Mouse (Mus musculus) kidney, postnatal 4 days (tissue): ENCODE data around the gene Ddx20.
A peak's percentile ranks its signal among the peaks of the same experiment; 100 is the strongest.

ENCODE experiments used
- DNase-seq, 2 experiments: peaks; one replicate each; pipeline ENCODE4 v3.0.0; 2021; ENCODE audit warnings: mixed read lengths in 2 of 2

Gene Ddx20

DNA sequence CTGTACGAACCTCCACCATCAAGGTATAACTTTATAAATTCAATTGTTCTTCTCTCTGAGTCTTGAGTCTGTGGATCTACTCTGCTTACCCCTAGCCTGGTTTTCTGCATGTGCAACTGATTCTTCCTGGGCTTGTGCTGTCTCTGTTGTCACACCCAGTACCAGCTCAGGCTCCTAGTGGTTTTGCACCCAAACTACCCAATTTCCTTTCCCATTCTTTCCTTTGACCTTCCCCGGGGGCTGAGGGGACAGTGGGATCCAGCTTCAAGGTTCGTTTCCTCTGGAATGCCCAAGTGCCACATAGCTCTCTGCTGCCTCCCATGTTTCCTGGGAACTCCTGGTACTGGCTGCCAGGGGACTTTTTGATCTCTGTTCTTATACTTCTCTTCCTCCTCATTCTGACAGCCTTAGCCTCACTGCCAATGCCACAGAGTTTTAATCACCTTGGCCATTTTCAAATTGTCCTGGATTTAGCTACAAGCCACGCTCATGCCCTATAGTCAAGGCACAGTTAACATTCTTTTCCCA lies 20.3 kb downstream of the Ddx20 start:
- no peak for DNase-seq

DNA sequence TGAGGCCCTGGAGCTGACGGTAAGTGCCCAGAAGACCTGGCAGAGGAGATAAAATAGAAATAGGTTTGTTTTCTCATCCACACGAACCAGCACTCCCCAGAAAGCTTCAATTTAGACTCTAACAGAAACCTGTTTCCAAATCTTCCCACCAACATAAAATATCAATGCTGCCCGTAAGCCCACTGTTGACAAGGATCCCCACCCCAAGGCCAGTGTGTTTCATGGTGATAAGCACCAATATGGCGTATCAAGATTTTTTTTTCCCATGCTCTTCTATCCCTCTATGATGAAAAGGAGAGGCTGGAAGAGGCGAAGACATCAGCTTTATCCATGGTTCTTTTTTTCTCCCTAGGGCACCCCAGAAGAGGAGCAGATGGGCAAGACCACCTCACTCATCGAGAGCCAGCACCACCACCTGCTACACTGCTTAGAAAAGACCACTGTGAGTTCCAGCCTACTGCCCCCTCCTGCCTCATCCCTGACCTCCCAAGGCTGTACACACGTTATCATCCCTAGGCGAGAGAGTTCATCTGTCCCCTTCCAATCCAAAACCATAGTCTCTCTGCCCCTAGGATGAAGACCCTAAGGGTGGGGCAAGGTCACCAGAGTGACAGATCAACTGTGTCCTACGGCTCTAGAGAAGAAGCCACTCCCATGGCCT lies 22.1 kb downstream of the Ddx20 start:
- no peak for DNase-seq

DNA sequence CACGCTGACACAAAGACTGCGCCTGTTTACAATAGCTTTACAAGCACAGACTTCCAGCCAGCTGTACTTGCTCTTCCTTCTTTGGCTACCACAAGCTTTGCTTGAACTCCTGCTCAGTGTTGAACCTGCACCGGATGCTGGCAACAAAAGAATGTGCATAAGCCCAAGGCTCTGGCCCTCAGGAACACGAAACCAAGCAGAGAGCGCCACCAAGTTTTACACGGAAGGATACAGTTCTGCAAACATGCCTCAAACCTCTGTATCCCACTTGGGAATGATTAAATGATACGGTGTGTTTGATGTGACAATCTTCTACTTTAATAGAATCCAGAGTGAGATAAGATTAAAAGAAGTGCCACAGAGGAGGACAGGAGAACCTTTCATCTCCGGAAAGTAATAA lies 24.3 kb downstream of the Ddx20 start:
- peak; percentile 14 to 29 for DNase-seq

- DNase-seq: no peak
These were observed 26.8 kb downstream of the Ddx20 start for GRCm38 (mm10) chr3:105660530-105660929.

- DNase-seq: no peak
These were observed 32.3 kb downstream of the Ddx20 start for GRCm38 (mm10) chr3:105655031-105655585.

DNA sequence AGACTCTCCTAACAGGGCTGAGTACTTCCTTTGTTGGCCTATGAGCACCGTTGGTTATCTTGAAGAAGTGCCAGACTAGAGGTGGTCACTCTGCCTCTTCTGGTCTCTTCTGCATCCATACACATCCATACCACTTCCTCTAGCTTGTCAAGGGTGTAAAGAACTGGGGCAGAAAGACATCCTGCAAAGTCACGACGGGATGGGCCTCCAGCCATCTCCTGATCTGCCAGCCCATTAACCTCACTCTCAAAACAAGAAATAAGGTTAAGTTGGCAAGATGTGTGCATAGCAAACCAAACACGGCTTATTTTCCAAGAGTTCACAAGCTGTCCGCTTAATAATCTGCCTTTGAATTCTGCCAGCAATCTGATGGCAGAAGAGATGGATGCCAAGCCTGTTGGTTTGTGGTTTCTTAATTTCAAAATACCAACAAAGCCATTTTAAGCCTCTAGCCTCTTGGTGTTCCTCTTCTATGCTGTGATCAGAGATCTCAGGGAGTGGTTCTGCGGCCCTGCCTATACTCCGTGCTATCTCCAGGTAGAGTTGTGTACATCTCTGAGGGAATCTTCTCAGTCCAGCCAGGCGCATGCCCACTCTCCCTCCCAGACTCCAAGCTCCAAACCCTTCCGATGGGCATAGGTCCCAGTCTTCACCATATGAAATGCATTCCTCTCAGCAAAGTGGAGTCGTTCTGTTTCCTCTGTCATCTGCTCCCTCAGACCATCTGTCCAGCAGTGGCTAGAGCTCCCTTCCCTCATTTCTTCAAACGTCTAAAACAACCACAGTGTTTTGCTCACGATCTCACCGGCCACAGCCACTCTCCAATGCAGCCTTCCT lies 33.6 kb downstream of the Ddx20 start:
- no peak for DNase-seq

GRCm38 (mm10) chr3:105648889-105649567 lies 38.3 kb downstream of the Ddx20 start:
- no peak for DNase-seq

GRCm38 (mm10) chr3:105643566-105643965 lies 43.8 kb downstream of the Ddx20 start:
- no peak for DNase-seq

- DNase-seq: peak; percentile 44 to 53
These were observed 45.2 kb downstream of the Ddx20 start for GRCm38 (mm10) chr3:105642186-105642585.

DNA sequence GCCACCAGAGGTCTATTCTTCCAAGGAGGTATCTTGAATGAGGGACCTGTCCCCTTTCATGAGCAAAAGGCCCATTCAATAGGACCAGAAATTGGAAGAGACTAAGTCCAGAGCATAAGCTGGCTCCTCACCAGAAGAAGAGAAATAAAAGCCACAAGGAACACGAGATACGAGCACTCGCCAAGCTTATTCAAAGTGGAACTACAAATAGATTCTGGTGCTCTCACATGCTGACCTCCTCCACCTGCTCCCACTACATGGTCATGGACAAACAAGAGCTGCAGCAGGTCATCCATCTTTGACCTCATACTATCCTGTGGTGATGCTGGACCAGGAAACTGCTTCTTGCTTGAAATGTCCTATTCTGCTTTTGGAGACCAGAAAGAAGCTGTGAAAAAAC lies 54.4 kb downstream of the Ddx20 start:
- DNase-seq: no peak

- DNase-seq: peak; percentile 41 to 51
These were observed 55.1 kb downstream of the Ddx20 start for GRCm38 (mm10) chr3:105632296-105632695.
